Mouse (Mus musculus): ENCODE data around the gene Hnrnpul1. TPM values are rescaled to one million over a fixed set of nuclear protein-coding genes. Genes with fewer than 3 reads are reported as not detected.

The Hnrnpul1 gene
- polyA plus RNA-seq, 1 experiment from 2014 or later: 33.9 TPM

DNA sequence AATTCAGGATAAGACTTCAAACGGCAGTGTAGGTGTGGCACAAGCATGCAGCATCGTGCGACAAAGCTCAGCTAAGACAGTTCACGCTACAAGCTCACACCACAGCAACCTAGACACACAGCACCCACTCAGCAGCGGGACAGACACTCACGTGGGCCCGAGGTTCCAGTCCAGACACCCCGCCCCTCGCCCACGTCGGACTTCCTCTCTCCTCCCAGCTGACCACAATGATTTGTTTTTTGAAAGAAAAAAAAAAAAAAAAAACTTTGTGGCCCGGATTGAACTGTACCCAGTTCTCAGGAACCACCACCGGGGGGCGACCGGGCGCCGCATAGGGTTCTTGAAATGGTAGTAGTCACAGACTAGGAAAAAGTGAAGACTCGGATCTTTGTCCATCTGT, 1.5 kb upstream of the Hnrnpul1 start:
- ATAC-seq: peak; percentile 29
- under 1% methylated on average over 18 of the region's 18 CpGs for WGBS
- peak overlapping the region; percentile 67 for H3K9ac ChIP-seq (ENCODE audit: low read depth, low read length)
- H3K4me2 ChIP-seq (ENCODE audit: low read depth, low read length): peak overlapping the region; percentile 93
- H3K4me3 ChIP-seq (ENCODE audit: low read length): peak overlapping the region; percentile 95
- H3K27me3 ChIP-seq (replicated peaks; ENCODE audit: control insufficient read depth, insufficient read depth, low read length): no peaks in the 10 kb centered on the region
- peaks cover 11% of the 10 kb centered on the region for H3K4me1 ChIP-seq (ENCODE audit: control insufficient read depth, insufficient read depth, low read length)
- H3K9me3 ChIP-seq (ENCODE audit: control insufficient read depth, low read length): no peaks in the 10 kb centered on the region
- H3K27ac ChIP-seq (ENCODE audit: low read length): peak overlapping the region; percentile 93
- H3K36me3 ChIP-seq (ENCODE audit: control insufficient read depth, insufficient read depth, low read length): peaks cover 2% of the 10 kb centered on the region; the same call in 1 of the 2 replicates

DNA sequence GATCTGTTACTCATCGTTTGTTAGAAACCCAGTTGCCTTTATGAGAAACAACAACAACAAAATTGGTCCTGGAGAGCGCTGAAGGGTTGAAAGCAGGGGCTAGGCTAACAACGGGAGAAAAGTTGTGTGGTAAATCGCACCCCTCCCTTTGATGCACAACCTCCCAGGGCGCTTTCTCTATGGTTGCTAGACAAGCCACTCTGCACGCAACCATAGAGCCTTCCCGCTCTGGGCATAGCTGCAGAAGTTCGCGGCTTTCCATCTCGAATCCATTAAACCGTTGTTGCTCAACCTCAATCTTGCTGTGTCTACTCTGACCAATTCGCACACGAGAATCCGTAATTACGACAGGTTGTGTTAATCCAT, 894 bp upstream of the Hnrnpul1 start:
- 0% methylated on average over 15 of the region's 15 CpGs for WGBS
- Histone ChIP-seq H3K4me2 (ENCODE audit: low read depth, low read length) (peak overlapping the region; percentile 93), H3K27ac (ENCODE audit: low read length) (peak overlapping the region; percentile 93), H3K36me3 (ENCODE audit: control insufficient read depth, insufficient read depth, low read length) (no peaks in the 10 kb centered on the region), H3K4me3 (ENCODE audit: low read length) (peak overlapping the region; percentile 95), H3K9me3 (ENCODE audit: control insufficient read depth, low read length) (no peaks in the 10 kb centered on the region), H3K9ac (ENCODE audit: low read depth, low read length) (peak overlapping the region; percentile 67), H3K4me1 (ENCODE audit: control insufficient read depth, insufficient read depth, low read length) (peaks cover 11% of the 10 kb centered on the region), H3K27me3 (replicated peaks; ENCODE audit: control insufficient read depth, insufficient read depth, low read length) (no peaks in the 10 kb centered on the region)
- peak; percentile 64 for ATAC-seq

DNA sequence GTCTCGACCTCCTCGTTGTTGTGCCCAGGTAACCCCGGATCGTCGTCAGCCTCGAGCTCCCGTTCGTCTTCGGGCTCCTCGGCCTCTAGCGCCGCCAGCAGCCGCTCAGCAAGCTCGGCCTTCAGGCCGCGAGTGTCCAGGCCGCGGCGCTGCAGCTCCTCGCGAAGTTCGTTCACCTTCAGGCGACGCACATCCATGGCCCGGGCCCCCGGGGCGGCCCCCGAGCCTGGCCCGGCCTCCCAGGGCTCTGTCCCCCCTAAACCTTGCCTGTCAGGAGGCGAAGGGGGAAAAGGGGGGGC, 169 bp downstream of the Hnrnpul1 start:
- peak overlapping the region; percentile 95 for H3K4me3 ChIP-seq (ENCODE audit: low read length)
- H3K4me1 ChIP-seq (ENCODE audit: control insufficient read depth, insufficient read depth, low read length): peaks cover 11% of the 10 kb centered on the region
- peak overlapping the region; percentile 99 for H3K9ac ChIP-seq (ENCODE audit: low read depth, low read length)
- peak overlapping the region; percentile 73; the same call in 1 of the 2 replicates for H3K4me2 ChIP-seq (ENCODE audit: low read depth, low read length)
- H3K36me3 ChIP-seq (ENCODE audit: control insufficient read depth, insufficient read depth, low read length): no peaks in the 10 kb centered on the region
- no peaks in the 10 kb centered on the region for H3K9me3 ChIP-seq (ENCODE audit: control insufficient read depth, low read length)
- no peak; the same call in 1 of the 2 replicates for ATAC-seq
- no peaks in the 10 kb centered on the region for H3K27me3 ChIP-seq (replicated peaks; ENCODE audit: control insufficient read depth, insufficient read depth, low read length)
- under 1% methylated on average over 29 of the region's 30 CpGs for WGBS
- peak overlapping the region; percentile 98 for H3K27ac ChIP-seq (ENCODE audit: low read length)

DNA sequence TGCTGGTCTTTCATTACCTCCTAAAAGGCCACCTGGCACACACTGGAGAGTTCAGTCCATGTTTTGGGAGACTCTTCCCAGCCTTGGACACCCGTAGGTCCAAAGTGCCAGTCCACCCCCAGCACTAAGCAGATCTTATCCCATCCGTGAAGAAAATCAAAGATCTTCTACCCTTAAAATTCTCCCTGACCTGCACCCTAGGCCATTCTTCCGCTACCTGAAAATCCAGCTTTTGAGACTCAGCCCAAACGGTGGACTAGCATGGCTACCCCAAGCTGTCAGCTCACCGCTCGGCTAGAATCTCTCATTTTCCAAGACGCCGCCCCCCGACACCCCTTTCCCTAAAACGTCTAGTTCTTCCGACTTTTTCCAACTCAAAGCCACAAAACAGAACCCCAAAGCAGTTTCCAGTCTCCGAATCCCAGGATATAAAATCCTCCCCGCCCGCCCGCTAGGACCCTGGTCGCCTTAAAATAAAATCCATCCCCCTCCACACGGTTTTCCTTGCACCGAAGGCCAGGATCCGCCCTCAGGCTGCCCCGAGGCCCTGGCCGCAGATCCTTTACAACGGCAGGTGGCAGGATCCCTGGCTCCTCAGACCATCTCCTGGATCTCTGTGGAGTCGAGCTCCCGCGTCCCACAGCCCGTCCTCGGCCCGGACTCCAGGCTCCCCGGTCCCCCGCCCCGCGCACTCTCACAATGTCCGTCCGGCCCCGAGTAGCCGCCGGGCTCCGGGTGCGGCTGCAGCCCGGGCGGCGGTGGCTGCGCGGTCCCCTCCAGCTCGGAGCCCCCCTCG, 716 bp downstream of the Hnrnpul1 start:
- peak; percentile 10 for ATAC-seq
- Histone ChIP-seq H3K4me1 (ENCODE audit: control insufficient read depth, insufficient read depth, low read length) (peaks cover 11% of the 10 kb centered on the region), H3K9ac (ENCODE audit: low read depth, low read length) (peak overlapping the region; percentile 99), H3K36me3 (ENCODE audit: control insufficient read depth, insufficient read depth, low read length) (no peaks in the 10 kb centered on the region), H3K27me3 (replicated peaks; ENCODE audit: control insufficient read depth, insufficient read depth, low read length) (no peaks in the 10 kb centered on the region), H3K27ac (ENCODE audit: low read length) (peak overlapping the region; percentile 98), H3K4me3 (ENCODE audit: low read length) (peak overlapping the region; percentile 95), H3K9me3 (ENCODE audit: control insufficient read depth, low read length) (no peaks in the 10 kb centered on the region), H3K4me2 (ENCODE audit: low read depth, low read length) (peak overlapping the region; percentile 73)
- WGBS: under 1% methylated on average over 45 of the region's 46 CpGs

DNA sequence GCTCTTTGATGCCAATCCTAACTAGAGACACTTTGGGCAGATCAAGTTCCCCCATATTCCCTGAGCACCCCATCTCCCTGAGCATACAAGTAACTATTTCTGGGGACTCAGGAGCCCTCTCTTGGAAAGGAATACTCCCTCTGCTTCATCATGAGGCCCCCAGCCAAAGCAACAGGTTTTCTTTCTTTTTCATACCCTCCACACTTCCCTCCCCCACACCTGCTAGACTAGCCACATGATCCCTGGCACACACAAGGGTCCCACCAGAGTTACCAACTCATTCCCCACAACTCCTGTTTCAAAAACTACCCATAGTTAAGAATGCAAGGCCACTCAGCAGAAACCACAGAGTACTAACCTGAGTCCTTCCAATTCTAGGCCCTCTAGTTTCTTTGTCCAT, 1.5 kb downstream of the Hnrnpul1 start:
- peaks cover 2% of the 10 kb centered on the region; the same call in 1 of the 2 replicates for H3K36me3 ChIP-seq (ENCODE audit: control insufficient read depth, insufficient read depth, low read length)
- no peak for ATAC-seq
- H3K9ac ChIP-seq (ENCODE audit: low read depth, low read length): peak overlapping the region; percentile 99
- peak overlapping the region; percentile 73 for H3K4me2 ChIP-seq (ENCODE audit: low read depth, low read length)
- no peaks in the 10 kb centered on the region for H3K27me3 ChIP-seq (replicated peaks; ENCODE audit: control insufficient read depth, insufficient read depth, low read length)
- no peaks in the 10 kb centered on the region for H3K9me3 ChIP-seq (ENCODE audit: control insufficient read depth, low read length)
- H3K4me1 ChIP-seq (ENCODE audit: control insufficient read depth, insufficient read depth, low read length): peaks cover 11% of the 10 kb centered on the region
- H3K4me3 ChIP-seq (ENCODE audit: low read length): peak overlapping the region; percentile 95
- H3K27ac ChIP-seq (ENCODE audit: low read length): no peak overlapping the region

DNA sequence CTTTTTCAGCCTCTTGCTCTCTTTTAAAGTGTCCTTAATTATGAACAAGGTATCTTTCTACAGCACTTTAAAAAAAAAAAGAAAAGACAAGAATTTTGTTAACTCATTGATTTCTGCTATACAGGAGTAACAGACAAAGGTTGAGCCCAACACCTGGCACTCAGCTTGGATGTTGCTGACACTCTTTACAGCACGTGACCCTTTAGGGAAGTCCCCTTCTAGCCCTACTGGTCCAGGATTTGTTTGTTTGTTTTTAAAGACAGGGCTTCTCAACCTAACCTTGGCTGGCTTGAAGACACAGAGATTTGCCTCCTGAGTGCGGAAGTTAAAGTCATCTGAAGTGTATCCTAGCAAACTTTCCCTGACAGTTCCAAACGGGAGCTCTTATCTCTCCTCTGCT, 7.7 kb downstream of the Hnrnpul1 start:
- no peaks in the 10 kb centered on the region for H3K4me1 ChIP-seq (ENCODE audit: control insufficient read depth, insufficient read depth, low read length)
- no peaks in the 10 kb centered on the region for H3K9me3 ChIP-seq (ENCODE audit: control insufficient read depth, low read length)
- H3K4me2 ChIP-seq (ENCODE audit: low read depth, low read length): no peak overlapping the region
- no peak for ATAC-seq
- no peak overlapping the region for H3K4me3 ChIP-seq (ENCODE audit: low read length)
- H3K9ac ChIP-seq (ENCODE audit: low read depth, low read length): no peak overlapping the region
- 71% methylated on average over 3 of the region's 3 CpGs for WGBS
- H3K27me3 ChIP-seq (replicated peaks; ENCODE audit: control insufficient read depth, insufficient read depth, low read length): no peaks in the 10 kb centered on the region
- no peak overlapping the region for H3K27ac ChIP-seq (ENCODE audit: low read length)
- peaks cover 28% of the 10 kb centered on the region for H3K36me3 ChIP-seq (ENCODE audit: control insufficient read depth, insufficient read depth, low read length)

DNA sequence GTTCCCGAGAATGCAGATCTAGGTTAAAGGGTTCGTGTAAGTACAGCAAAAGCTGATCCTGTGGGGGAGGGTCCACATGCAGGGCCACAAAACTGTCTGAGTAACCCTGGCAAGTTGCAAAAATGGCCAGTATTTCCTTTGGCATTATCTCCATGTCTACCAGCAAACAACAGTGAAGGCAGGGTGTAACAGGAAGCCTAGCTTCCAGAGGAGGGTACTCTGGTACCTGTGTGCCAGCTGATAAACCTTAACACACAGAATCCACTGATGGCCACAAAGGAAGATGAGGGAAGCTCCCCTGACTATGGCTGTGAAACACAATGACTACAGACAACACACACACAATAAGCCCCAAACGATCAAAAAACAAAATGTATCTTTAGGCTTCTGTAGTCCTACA, 16.3 kb downstream of the Hnrnpul1 start:
- Histone ChIP-seq H3K4me3 (ENCODE audit: low read length) (no peak overlapping the region), H3K27ac (ENCODE audit: low read length) (no peak overlapping the region), H3K36me3 (ENCODE audit: control insufficient read depth, insufficient read depth, low read length) (peaks cover 29% of the 10 kb centered on the region), H3K4me2 (ENCODE audit: low read depth, low read length) (no peak overlapping the region), H3K9me3 (ENCODE audit: control insufficient read depth, low read length) (no peaks in the 10 kb centered on the region), H3K4me1 (ENCODE audit: control insufficient read depth, insufficient read depth, low read length) (no peaks in the 10 kb centered on the region), H3K9ac (ENCODE audit: low read depth, low read length) (no peak overlapping the region), H3K27me3 (replicated peaks; ENCODE audit: control insufficient read depth, insufficient read depth, low read length) (no peaks in the 10 kb centered on the region)
- no peak for ATAC-seq
- 90% methylated on average over 3 of the region's 3 CpGs for WGBS

DNA sequence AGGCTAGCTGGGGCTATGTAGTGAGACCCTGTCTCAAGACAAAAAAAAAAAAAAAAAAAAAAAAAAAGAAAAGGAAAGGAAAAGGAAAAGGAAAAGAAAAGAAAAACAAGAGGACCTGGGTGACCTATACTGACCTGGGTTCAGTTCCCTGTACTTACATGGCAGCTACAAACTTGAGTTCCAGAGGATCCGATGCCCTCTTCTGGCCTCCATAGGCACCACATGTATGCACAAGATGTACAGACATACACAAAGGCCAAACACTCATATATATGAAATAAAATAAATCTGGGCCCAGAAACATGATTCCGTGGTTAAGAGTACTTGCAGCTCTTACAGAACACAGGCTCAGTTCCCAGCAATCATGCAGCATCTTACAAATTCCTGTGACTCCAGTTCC, 17.6 kb downstream of the Hnrnpul1 start:
- no peaks in the 10 kb centered on the region for H3K9me3 ChIP-seq (ENCODE audit: control insufficient read depth, low read length)
- WGBS: 94% methylated on average over 2 of the region's 2 CpGs

DNA sequence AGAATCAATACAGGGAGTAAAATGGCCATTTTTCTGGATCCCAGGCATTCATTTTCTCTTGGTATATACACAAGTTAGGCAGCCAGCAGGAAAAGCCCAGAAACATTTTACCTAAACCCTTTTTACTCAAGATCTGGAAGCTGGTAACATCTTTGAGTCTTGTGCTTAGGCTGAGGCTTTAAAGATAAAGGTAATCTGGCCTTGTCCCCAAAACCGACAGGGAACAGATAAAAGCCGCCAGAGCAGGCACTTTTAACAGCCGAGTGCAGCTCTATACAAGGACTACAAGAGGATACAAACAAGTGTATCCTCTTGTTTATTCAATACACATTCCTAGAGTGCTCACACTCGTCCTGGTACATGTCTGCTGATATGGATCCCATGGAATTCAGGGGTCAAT, 19.6 kb downstream of the Hnrnpul1 start:
- no peaks in the 10 kb centered on the region for H3K27me3 ChIP-seq (replicated peaks; ENCODE audit: control insufficient read depth, insufficient read depth, low read length)
- no peak overlapping the region for H3K4me3 ChIP-seq (ENCODE audit: low read length)
- H3K4me2 ChIP-seq (ENCODE audit: low read depth, low read length): no peak overlapping the region
- no peak overlapping the region for H3K9ac ChIP-seq (ENCODE audit: low read depth, low read length)
- ATAC-seq: no peak
- no peaks in the 10 kb centered on the region for H3K9me3 ChIP-seq (ENCODE audit: control insufficient read depth, low read length)
- H3K4me1 ChIP-seq (ENCODE audit: control insufficient read depth, insufficient read depth, low read length): no peaks in the 10 kb centered on the region
- WGBS: 40% methylated on average over 4 of the region's 4 CpGs
- no peak overlapping the region for H3K27ac ChIP-seq (ENCODE audit: low read length)
- H3K36me3 ChIP-seq (ENCODE audit: control insufficient read depth, insufficient read depth, low read length): peaks cover 43% of the 10 kb centered on the region

More for the DNA sequence above, 17.6 kb downstream of the Hnrnpul1 start:
- no peak overlapping the region for H3K4me2 ChIP-seq (ENCODE audit: low read depth, low read length)
- H3K27me3 ChIP-seq (replicated peaks; ENCODE audit: control insufficient read depth, insufficient read depth, low read length): no peaks in the 10 kb centered on the region
- ATAC-seq: no peak
- no peaks in the 10 kb centered on the region for H3K4me1 ChIP-seq (ENCODE audit: control insufficient read depth, insufficient read depth, low read length)
- H3K27ac ChIP-seq (ENCODE audit: low read length): no peak overlapping the region
- H3K9ac ChIP-seq (ENCODE audit: low read depth, low read length): no peak overlapping the region
- H3K36me3 ChIP-seq (ENCODE audit: control insufficient read depth, insufficient read depth, low read length): peaks cover 37% of the 10 kb centered on the region
- H3K4me3 ChIP-seq (ENCODE audit: low read length): no peak overlapping the region
